Mouse (Mus musculus) forebrain, embryonic 11.5 days (tissue): ENCODE results near the gene Rxfp1. TPM values are rescaled to one million over a fixed set of nuclear protein-coding genes. Genes with fewer than 3 reads are reported as not detected.
"Not testable (repeated sequence)": the region's sequence is repeated elsewhere in the genome, so short reads cannot be mapped to it uniquely, and the experiment has no call there.

Source experiments
- ATAC-seq: fragments of 200-750 bp; cut with Nextera tagmentation; replicated peaks from 2 replicates; pipeline ENCODE4 v1.8.0; 2017; ENCODE audit warnings: moderate TSS enrichment; ENCODE audit not compliant: low FRiP score
- DNase-seq: peaks from one replicate; pipeline ENCODE4 v3.0.0-alpha.2; 2017; ENCODE audit warnings: low spot score
- H3K27ac ChIP-seq: fragments of 300-500 bp; sonication (generic); 2 replicates; pipeline ENCODE4 v1.5.1; 2014; ENCODE audit warnings: low read depth, low read length
- H3K27me3 ChIP-seq: fragments of 300-500 bp; sonication (generic); 2 replicates; pipeline ENCODE4 v1.6.1; 2014; ENCODE audit warnings: mild to moderate bottlenecking, low read length, mixed read lengths; ENCODE audit not compliant: control insufficient read depth, insufficient read depth
- H3K36me3 ChIP-seq: fragments of 300-500 bp; sonication (generic); 2 replicates; pipeline ENCODE4 v1.6.1; 2014; ENCODE audit warnings: mild to moderate bottlenecking, low read length, moderate library complexity, mixed read lengths; ENCODE audit not compliant: control insufficient read depth, insufficient read depth
- H3K4me1 ChIP-seq: fragments of 300-500 bp; sonication (generic); replicated peaks from 2 replicates; pipeline ENCODE4 v1.6.1; 2014; ENCODE audit warnings: low read length, mixed read lengths; ENCODE audit not compliant: control insufficient read depth, insufficient read depth
- H3K4me2 ChIP-seq: fragments of 300-500 bp; sonication (generic); 2 replicates; pipeline ENCODE4 v1.6.1; 2014; ENCODE audit warnings: low read depth, mild to moderate bottlenecking, low read length, moderate library complexity, mixed read lengths; ENCODE audit not compliant: severe bottlenecking
- H3K4me3 ChIP-seq: fragments of 300-500 bp; sonication (generic); 2 replicates; pipeline ENCODE4 v1.5.1; 2014; ENCODE audit warnings: low read depth, low read length
- H3K9ac ChIP-seq: fragments of 300-500 bp; sonication (generic); 2 replicates; pipeline ENCODE4 v1.6.1; 2014; ENCODE audit warnings: low read length
- H3K9me3 ChIP-seq: fragments of 300-500 bp; sonication (generic); 2 replicates; pipeline ENCODE4 v1.6.1; 2016; ENCODE audit warnings: low read length, mixed read lengths; ENCODE audit not compliant: control insufficient read depth
- WGBS: fragments of 180-500 bp; shearing (Covaris S2); extraction: QIAGEN DNeasy Blood & Tissue Kit; methylation state at CpG from one replicate; pipeline ENCODE4 v1.1.7; 2014; 5-methylcytosine and 5-hydroxymethylcytosine counted together
- polyA plus RNA-seq: library from polyadenylated mRNA; unstranded; fragments of >200 nt; fragmentation: Nextera tagmentation; extraction: Ambion mirVana; gene quantifications from 2 replicates; pipeline ENCODE4 v1.2.1, GENCODE M21; 2014

Gene Rxfp1
- polyA plus RNA-seq, 1 experiment from 2014 or later = 0.09 TPM

DNA sequence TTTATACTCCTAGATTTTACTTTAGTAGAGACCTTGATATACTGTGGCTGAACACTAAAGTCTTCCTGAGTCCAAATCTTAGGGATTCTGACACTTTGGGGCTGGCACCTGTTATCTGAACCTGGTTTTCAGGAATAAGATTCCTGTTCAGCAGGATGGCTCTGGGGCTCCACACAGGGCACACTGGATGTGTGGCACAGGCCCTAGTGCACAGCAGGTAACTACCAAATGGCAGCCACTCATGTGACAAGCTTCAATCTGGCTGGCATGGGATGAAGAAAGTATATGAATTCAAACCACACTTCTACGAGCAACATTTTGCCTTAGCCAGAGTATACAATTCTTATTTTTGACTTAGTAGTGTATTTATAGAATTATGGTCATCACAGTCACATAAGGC, 771 bp upstream of the Rxfp1 start:
- H3K4me2 ChIP-seq = no peak overlapping the region
- H3K27ac ChIP-seq = no peak overlapping the region
- H3K27me3 ChIP-seq = no peaks in the 10 kb centered on the region
- ATAC-seq = no peak
- no peak for DNase-seq
- no peak overlapping the region for H3K4me3 ChIP-seq
- no peaks in the 10 kb centered on the region for H3K36me3 ChIP-seq
- H3K9me3 ChIP-seq = no peaks in the 10 kb centered on the region
- no peaks in the 10 kb centered on the region for H3K4me1 ChIP-seq
- H3K9ac ChIP-seq = no peak overlapping the region
- WGBS = 91% methylated on average over 1 of the region's 1 CpGs

GRCm38 (mm10) chr3:79726506-79727075, 11.1 kb downstream of the Rxfp1 start:
- H3K9me3 ChIP-seq = no peaks in the 10 kb centered on the region
- ATAC-seq = no peak
- DNase-seq = no peak
- no peak overlapping the region for H3K27ac ChIP-seq
- no peak overlapping the region for H3K4me2 ChIP-seq
- no peaks in the 10 kb centered on the region for H3K27me3 ChIP-seq
- H3K36me3 ChIP-seq = no peaks in the 10 kb centered on the region
- 90% methylated on average over 14 of the region's 14 CpGs for WGBS
- no peak overlapping the region for H3K4me3 ChIP-seq
- no peaks in the 10 kb centered on the region for H3K4me1 ChIP-seq
- H3K9ac ChIP-seq = no peak overlapping the region

DNA sequence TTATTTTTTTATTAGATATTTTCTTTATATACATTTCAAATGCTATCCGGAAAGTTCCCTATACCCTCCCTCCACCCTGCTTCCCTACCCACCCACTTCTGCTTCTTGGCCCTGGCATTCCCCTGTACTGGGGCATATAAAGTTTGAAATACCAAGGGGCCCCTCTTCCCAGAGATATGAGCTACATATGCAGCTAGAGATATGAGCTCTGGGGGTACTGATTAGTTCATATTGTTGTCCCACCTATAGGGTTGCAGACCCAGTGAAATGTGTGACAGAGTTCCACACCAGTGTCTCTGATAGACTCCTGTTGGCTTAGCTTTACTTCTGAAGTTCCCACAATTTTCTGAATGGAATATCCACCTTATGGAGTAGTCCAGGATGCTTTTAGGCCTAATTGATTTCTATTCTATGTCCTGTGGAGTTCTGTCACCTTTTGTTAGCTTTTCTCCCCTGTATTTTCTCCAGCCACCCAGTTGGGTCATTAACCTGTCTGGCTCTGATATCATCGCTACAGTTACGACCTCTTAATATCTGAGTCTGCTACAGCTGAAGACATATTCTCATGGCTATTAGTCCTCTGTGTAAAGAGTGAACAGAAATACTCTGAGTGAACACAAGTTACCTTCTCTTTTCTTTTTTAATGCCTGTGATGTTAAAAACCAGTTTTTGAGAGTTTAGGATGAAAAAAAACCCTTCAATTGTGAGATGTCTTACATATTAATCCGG, 16.8 kb downstream of the Rxfp1 start:
- Histone ChIP-seq H3K9ac (no peak overlapping the region), H3K4me2 (no peak overlapping the region), H3K4me3 (no peak overlapping the region), H3K27ac (no peak overlapping the region), H3K36me3 (no peaks in the 10 kb centered on the region), H3K4me1 (no peaks in the 10 kb centered on the region), H3K27me3 (no peaks in the 10 kb centered on the region), H3K9me3 (no peaks in the 10 kb centered on the region)
- 88% methylated on average over 4 of the region's 4 CpGs for WGBS
- no peak for DNase-seq
- no peak for ATAC-seq

GRCm38 (mm10) chr3:79706436-79706835, 31.2 kb downstream of the Rxfp1 start:
- Histone ChIP-seq H3K4me1 (no peaks in the 10 kb centered on the region), H3K4me3 (no peak overlapping the region), H3K9me3 (no peaks in the 10 kb centered on the region; the same call in 1 of the 2 replicates), H3K4me2 (no peak overlapping the region), H3K9ac (no peak overlapping the region), H3K27ac (no peak overlapping the region), H3K27me3 (no peaks in the 10 kb centered on the region), H3K36me3 (no peaks in the 10 kb centered on the region)
- no peak for DNase-seq
- 90% methylated on average over 8 of the region's 8 CpGs for WGBS
- ATAC-seq = no peak

DNA sequence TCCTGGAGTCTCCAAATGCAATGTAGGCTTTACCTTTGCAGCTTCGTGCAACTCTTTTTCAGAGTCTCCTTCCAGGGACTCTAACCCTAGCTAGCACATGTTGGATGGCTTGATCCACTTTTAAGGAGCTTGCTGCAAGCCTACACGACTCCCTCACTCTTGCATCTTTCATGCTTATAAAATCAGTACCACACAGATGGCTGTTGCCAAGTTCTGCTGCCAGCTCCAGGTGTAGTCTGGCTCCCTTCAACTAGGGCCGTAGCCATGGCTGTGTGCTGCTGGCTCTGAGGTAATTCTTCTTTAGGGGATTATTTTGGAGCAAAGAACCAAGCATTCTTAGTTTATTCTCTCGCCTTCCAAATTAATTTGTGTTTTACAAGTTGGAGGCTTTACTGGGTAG, 34.5 kb downstream of the Rxfp1 start:
- Histone ChIP-seq H3K4me2 (no peak overlapping the region), H3K4me3 (no peak overlapping the region), H3K9me3 (no peaks in the 10 kb centered on the region), H3K27me3 (no peaks in the 10 kb centered on the region), H3K9ac (no peak overlapping the region), H3K27ac (no peak overlapping the region), H3K4me1 (no peaks in the 10 kb centered on the region), H3K36me3 (no peaks in the 10 kb centered on the region)
- DNase-seq (no peak), ATAC-seq (no peak)
- whole genome bisulfite sequencing = 87% methylated on average over 4 of the region's 4 CpGs

DNA sequence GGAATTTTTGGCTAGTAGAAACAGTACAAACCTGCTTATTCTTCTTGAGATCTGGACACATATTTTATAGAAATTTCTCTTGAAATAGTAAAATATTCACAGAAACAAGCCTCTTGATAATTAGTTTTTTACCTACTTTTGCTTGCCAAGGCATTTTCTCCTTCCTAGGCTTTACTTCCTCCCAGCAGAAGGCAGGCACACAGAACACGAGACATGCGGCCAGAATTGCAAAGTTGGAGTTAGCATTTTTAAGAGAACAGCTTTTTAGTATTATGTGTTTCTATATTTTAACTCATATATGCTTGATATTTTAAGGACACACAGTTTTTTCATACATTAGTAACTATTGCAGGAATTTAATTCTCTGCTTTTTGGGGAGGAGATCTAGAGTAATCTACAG, 45.7 kb downstream of the Rxfp1 start:
- H3K27me3 ChIP-seq = no peaks in the 10 kb centered on the region
- DNase-seq (no peak), ATAC-seq (no peak)
- no peak overlapping the region for H3K27ac ChIP-seq
- H3K4me1 ChIP-seq = no peaks in the 10 kb centered on the region
- H3K9ac ChIP-seq = no peak overlapping the region
- no peaks in the 10 kb centered on the region for H3K36me3 ChIP-seq
- no peak overlapping the region for H3K4me3 ChIP-seq
- 93% methylated on average over 2 of the region's 2 CpGs for WGBS
- H3K9me3 ChIP-seq = no peaks in the 10 kb centered on the region; the same call in 1 of the 2 replicates
- no peak overlapping the region for H3K4me2 ChIP-seq

DNA sequence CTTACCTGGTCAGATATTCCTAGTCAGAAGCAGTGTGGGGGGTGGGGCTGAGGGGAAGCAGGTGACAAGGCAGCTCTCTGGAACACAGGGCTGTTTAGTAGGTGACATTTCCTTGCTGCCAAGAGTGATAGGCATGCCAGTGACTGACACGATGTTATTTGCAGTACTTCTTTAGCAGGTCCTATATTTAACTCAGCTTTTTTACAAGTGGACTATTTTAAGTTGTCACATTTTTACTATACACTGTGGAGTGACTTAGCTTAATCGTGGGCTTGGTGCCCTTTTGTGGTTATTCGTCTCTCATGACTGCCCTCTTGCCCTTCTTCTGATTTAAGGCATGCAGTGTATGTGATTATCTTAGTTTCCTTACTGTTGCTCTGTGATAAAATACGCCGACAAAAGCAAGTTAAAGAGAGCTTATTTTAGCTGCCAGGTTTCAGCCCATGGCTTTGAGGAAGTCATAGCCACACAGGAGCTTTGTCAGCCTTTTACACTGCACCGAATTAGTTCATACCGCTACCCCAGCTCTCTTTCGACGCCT, 47.5 kb downstream of the Rxfp1 start:
- ATAC-seq (no peak), DNase-seq (no peak)
- H3K27me3 ChIP-seq = no peaks in the 10 kb centered on the region
- no peak overlapping the region for H3K9ac ChIP-seq
- no peaks in the 10 kb centered on the region for H3K4me1 ChIP-seq
- 93% methylated on average over 9 of the region's 9 CpGs for WGBS
- no peak overlapping the region for H3K4me3 ChIP-seq
- H3K36me3 ChIP-seq = no peaks in the 10 kb centered on the region
- H3K4me2 ChIP-seq = no peak overlapping the region
- H3K27ac ChIP-seq = no peak overlapping the region
- H3K9me3 ChIP-seq = no peaks in the 10 kb centered on the region; the same call in 1 of the 2 replicates

DNA sequence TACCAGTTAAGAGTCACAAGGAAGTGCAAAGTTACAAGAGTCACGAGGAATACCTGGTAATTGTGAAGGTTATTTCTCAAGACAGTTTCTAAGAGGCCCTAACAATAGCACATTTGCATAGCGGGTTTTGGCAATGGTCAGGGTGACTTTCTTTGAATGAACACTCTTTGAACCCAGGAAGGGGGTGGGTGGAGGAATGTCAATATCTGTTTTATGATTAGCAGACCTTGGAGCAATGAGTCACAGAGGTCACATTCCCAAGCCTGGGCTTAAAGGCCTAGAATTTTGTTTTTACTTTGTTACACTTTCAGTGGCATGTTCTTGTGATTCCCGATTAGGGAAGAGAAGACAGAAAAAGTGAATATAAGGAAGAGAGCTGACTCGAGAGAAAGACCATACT, 49.6 kb downstream of the Rxfp1 start:
- not testable (repeated sequence) for ATAC-seq, DNase-seq, H3K4me1 ChIP-seq, H3K9ac ChIP-seq, H3K4me3 ChIP-seq, H3K9me3 ChIP-seq, H3K36me3 ChIP-seq, H3K27ac ChIP-seq, H3K4me2 ChIP-seq, H3K27me3 ChIP-seq
- WGBS = 83% methylated on average over 4 of the region's 4 CpGs

DNA sequence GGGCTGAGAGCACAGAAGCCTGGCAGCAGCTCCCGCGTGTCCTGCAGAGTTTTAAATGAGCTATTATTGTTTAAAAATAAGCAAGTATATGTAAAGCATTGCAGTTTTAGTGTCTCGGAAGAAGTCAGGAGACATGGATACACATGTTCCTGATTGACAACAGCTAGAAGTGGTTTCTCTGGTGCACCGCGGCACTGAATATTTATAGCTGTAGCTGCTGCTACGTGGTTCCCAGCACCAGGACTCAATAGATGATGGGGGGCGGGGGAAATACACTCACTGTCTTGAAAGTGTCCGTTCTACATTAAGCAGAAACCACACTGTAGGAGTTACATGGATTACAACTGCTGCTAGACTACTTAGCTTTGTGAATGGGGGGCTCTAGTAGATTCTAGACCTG, 54.2 kb downstream of the Rxfp1 start:
- Histone ChIP-seq H3K4me1 (no peaks in the 10 kb centered on the region), H3K4me2 (no peak overlapping the region), H3K27me3 (no peaks in the 10 kb centered on the region), H3K9ac (no peak overlapping the region), H3K36me3 (no peaks in the 10 kb centered on the region), H3K9me3 (no peaks in the 10 kb centered on the region; the same call in 1 of the 2 replicates), H3K27ac (no peak overlapping the region), H3K4me3 (no peak overlapping the region)
- ATAC-seq (no peak), DNase-seq (no peak)
- WGBS = 87% methylated on average over 8 of the region's 8 CpGs
